Mouse (Mus musculus) megakaryocyte, embryonic 14.5 days (primary cell): Measurements from ENCODE around the gene Tom1l2.

Experiments
- FLI1 ChIP-seq: IDR thresholded peaks from 2 replicates; pipeline ENCODE4 v1.6.1; 2012; ENCODE audit warnings: low read length, inconsistent platforms, mixed read lengths
- GATA1 ChIP-seq: IDR thresholded peaks from 3 replicates; pipeline ENCODE4 v1.6.1; 2012; ENCODE audit warnings: mixed read lengths, low read length, inconsistent platforms, borderline replicate concordance

GRCm38 (mm10) chr11:60247753-60248550 is 104.8 kb downstream of the Tom1l2 start:
- TF ChIP-seq FLI1 = no peak
- no peak for TF ChIP-seq GATA1
